Mouse (Mus musculus): Measurements from ENCODE around the gene Prpsap1.
A peak's percentile ranks its signal among the peaks of the same experiment; 100 is the strongest.
"Not testable (repeated sequence)": the region's sequence is repeated elsewhere in the genome, so short reads cannot be mapped to it uniquely, and the experiment has no call there.

The Prpsap1 gene

GRCm38 (mm10) chr11:116484261-116484660 lies 9.7 kb downstream of the Prpsap1 start:
- DNase-seq, result no peak

- DNase-seq, result no peak
These were observed 12.2 kb downstream of the Prpsap1 start for GRCm38 (mm10) chr11:116481776-116482175.

DNA sequence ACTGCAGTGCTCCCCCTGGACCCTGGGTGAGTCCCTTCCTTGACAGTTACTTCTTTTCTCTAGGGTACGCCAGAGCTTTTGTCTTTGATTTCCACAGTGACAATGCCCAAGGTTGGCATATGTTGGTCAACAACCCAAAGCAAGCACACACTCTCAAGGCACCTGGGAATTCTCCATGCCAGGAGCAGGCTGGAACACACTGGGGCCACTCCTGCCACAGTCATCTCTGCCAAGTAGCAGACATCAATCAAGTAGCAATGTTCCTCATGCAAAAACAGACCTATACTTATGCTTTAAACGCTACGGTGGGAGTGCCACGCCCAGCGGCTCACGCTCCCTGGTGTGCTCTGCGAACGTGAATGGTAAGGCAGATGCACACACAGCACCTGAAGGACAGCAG lies 13.0 kb downstream of the Prpsap1 start:
- no peak for DNase-seq

GRCm38 (mm10) chr11:116479832-116480231 lies 14.2 kb downstream of the Prpsap1 start:
- DNase-seq, result no peak

DNA sequence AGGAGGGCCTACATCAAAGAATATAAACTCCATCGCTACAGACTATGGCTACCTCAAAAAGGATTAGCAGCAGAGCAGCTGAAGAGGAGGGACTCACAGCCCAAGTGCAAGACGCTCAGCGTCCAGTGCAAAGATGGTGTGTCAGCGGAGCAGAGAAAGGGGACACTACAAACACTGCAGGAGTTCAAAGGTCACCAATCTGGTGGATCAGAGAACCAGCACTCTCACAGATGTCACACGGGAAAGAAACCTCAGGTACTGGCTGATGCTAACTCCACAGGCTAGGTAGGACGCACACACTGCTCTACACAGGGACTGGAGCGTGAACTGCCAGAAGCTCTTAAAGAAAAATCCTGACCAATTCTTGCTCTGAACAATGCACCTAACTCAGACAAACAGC lies 15.0 kb downstream of the Prpsap1 start:
- DNase-seq, result no peak

GRCm38 (mm10) chr11:116477160-116477759 lies 16.7 kb downstream of the Prpsap1 start:
- no peak for DNase-seq

- no peak for DNase-seq
These were observed 17.3 kb downstream of the Prpsap1 start for GRCm38 (mm10) chr11:116476696-116477095.

GRCm38 (mm10) chr11:116476041-116476440 lies 18.0 kb downstream of the Prpsap1 start:
- peak; percentile 63 for DNase-seq

GRCm38 (mm10) chr11:116472275-116472674 lies 21.7 kb downstream of the Prpsap1 start:
- DNase-seq, result no peak

- no peak for DNase-seq
These were observed 23.1 kb downstream of the Prpsap1 start for GRCm38 (mm10) chr11:116470896-116471295.

GRCm38 (mm10) chr11:116470249-116470648 lies 23.8 kb downstream of the Prpsap1 start:
- peak; percentile 42 for DNase-seq

- not testable (repeated sequence) for DNase-seq
These were observed 25.7 kb downstream of the Prpsap1 start for GRCm38 (mm10) chr11:116468338-116468737.

DNA sequence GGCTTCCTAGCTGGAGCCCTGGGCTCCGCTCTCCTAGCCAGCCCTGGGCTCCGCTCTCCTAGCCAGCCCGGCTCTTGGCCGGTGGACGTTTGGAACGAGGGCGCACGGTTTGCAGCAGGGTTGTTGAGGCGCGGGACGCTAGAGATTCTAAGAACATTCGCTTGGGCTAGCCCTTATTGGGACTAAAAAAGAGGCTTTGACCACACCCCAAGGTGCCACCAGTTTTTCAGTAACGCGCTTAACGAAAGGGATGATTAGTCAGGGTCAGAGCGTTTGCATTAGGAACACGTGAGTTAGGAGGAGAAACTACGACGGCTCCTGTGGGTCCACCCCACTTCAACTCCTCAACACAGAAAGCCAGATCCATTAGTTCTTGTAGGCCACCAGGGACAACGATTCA lies 27.9 kb downstream of the Prpsap1 start, which contains the start of gene Qrich2:
Gene Qrich2, minus strand, starts transcription at position 101 of the 400 bp plus-strand sequence.
- DNase-seq, result no peak

- DNase-seq, result peak; percentile 78
These were observed 30.2 kb downstream of the Prpsap1 start for GRCm38 (mm10) chr11:116463833-116464232.

GRCm38 (mm10) chr11:116463338-116463737 lies 30.7 kb downstream of the Prpsap1 start:
- DNase-seq, result no peak

- no peak for DNase-seq
These were observed 34.2 kb downstream of the Prpsap1 start for GRCm38 (mm10) chr11:116459786-116460185.

GRCm38 (mm10) chr11:116456234-116456633 lies 37.8 kb downstream of the Prpsap1 start:
- no peak for DNase-seq

GRCm38 (mm10) chr11:116453889-116454288 lies 40.1 kb downstream of the Prpsap1 start:
- DNase-seq, result no peak

- no peak for DNase-seq
These were observed 44.7 kb downstream of the Prpsap1 start for GRCm38 (mm10) chr11:116449341-116449740.

DNA sequence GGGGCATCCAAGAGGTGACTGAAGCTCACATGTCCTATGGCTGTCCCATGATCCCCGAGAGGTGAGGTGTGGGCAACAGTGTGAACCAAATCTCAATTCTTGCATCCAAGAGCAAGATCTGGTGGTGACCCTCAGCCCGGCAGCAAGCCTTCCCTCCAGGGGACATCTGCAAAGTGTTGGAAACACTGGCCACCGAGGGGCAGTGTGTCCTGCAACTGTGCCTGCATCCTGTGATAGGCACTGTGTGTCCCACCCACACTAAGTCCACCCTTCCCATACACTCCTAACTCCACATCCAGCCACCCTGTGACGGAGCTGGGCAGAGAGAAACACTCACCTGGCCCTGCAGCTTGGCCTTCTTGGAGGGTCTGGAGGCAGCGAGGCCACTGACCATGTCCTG lies 46.2 kb downstream of the Prpsap1 start:
- DNase-seq, result no peak

DNA sequence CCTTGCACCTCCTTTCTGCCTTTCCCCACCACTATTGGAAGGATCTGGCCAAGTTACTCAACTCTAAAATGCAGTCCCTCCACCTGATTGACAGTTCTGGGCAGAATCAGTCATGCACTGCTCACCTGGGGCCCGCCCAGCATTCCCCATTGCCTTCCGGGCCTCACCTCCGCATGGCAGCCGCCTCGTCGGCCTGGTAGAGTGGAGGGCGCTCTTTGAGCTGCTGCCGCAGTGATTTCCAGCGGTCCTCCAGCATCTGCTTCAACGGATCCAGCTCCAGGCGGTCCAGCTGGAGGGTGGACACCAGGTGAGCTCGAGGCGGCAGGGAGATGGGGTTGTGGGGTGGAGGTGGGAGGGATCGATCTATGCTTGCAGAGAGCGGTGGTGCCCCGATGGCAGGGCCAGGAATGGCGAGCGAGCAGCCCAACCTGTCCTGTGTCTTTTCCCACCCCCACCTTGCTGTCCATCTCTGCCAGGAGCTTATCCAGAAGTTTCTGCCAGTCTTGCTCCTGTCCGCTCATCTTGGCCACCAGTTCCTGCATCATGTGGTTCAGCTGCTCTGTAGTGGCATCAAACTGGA lies 47.6 kb downstream of the Prpsap1 start:
- no peak for DNase-seq

- peak; percentile 86 for DNase-seq
These were observed 48.2 kb downstream of the Prpsap1 start for GRCm38 (mm10) chr11:116445596-116446307.

DNA sequence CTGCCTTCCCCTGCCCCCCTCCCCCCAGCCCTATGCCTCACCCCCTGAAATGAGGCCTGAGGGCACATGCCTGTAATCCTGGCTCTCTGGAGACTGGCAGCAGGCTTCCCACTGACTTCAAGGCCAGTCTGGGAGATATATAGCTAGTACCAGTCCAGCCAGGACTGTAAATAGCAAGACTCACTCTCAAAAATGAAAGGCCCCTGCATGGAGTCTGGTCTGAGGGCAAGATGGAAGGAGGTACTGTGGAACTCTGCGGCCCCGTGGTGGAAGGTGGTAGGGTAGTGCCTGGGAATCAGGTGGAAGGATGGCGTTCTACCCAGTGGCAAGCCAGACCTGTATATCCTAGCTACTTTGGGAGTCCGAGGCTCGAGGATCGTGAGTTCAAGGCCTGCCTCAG lies 50.1 kb downstream of the Prpsap1 start:
- DNase-seq, result no peak

GRCm38 (mm10) chr11:116443311-116443710 lies 50.7 kb downstream of the Prpsap1 start:
- no peak for DNase-seq

Data from kidney, adult 11 months (tissue).